Mouse (Mus musculus): ENCODE results near the gene Trat1. TPM values are rescaled to one million over a fixed set of nuclear protein-coding genes. Genes with fewer than 3 reads are reported as not detected.

The Trat1 gene
- not detected for total RNA-seq (2021)
- long read RNA-seq, experiment 1: 0 reads
- long read RNA-seq, experiment 2: 0 reads

GRCm38 (mm10) chr16:48771971-48772445 is at the start of gene Trat1:
Gene Trat1 (minus strand): TSS chr16:48772021.
- DNase-seq (ENCODE audit: low spot score): no peak

- DNase-seq (ENCODE audit: low spot score): no peak
Measured at GRCm38 (mm10) chr16:48818524-48818923, 46.7 kb upstream of the Trat1 start.

- DNase-seq (ENCODE audit: low spot score): no peak
Measured at GRCm38 (mm10) chr16:48816695-48817094, 44.9 kb upstream of the Trat1 start, which contains the start of gene Retnlb. Gene Retnlb (plus strand): TSS chr16:48816856.

GRCm38 (mm10) chr16:48811881-48812436 is 40.1 kb upstream of the Trat1 start:
- no peak for DNase-seq (ENCODE audit: low spot score)

DNA sequence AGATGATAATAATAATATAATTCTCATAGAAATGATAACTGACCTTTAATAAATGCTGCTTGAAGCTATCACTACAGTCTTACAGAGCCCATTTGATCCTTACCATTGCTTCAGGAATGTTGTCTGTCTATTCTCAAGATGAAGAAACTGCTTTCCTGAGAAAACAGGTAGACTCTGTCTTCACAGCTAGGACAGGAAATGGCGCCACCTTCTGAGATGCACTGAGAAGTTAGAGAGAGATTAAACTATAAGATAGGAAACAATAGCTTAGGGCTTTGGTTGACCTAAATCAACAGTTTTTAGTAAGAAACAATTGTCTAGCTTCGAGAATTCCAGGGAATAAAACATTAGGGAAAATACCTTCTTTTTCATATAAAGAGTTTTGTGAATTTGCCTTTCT is 37.6 kb upstream of the Trat1 start:
- DNase-seq (ENCODE audit: low spot score): no peak

DNA sequence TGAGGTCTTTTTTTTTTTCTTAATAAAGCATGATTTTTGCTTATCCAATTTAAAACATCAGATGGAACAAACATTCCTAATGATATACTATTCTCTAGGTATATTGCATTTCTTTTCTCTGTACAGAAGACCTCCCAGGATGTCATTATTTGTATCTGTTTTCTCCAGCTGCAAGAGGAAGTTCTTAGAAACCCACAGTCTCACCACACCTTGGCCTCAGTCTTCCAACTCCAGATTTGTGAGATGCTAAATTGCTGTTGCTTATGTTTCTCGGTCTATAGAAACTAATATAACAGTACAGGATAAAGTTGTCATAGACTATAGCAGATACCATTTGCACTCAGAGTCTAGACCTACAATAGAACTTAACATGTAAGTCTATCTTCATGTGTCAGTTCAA is 34.7 kb upstream of the Trat1 start:
- no peak for DNase-seq (ENCODE audit: low spot score)

- DNase-seq (ENCODE audit: low spot score): no peak
Measured at GRCm38 (mm10) chr16:48805412-48805811, 33.6 kb upstream of the Trat1 start.

GRCm38 (mm10) chr16:48800906-48801305 is 29.1 kb upstream of the Trat1 start:
- DNase-seq (ENCODE audit: low spot score): no peak

DNA sequence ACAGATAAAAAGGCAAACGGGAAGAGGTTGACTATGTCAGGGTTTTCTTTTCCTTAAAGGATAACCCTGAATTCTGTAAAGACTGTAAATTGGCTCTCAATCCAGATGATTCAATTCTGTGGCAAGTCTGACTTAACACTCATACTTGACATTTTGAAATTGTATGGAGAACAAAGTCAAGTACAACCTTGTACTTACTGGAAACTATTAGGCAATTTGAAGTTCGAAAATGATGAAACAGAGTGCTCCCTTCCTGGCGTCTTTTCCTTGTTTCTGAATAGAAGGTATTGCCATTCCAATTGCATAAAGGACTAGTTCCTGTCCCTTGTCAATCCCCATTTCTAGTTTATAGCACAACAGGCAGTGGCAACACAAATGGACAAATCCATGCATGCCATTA is 27.6 kb upstream of the Trat1 start:
- DNase-seq (ENCODE audit: low spot score): no peak

- DNase-seq (ENCODE audit: low spot score): no peak
Measured at GRCm38 (mm10) chr16:48798285-48798684, 26.5 kb upstream of the Trat1 start.

DNA sequence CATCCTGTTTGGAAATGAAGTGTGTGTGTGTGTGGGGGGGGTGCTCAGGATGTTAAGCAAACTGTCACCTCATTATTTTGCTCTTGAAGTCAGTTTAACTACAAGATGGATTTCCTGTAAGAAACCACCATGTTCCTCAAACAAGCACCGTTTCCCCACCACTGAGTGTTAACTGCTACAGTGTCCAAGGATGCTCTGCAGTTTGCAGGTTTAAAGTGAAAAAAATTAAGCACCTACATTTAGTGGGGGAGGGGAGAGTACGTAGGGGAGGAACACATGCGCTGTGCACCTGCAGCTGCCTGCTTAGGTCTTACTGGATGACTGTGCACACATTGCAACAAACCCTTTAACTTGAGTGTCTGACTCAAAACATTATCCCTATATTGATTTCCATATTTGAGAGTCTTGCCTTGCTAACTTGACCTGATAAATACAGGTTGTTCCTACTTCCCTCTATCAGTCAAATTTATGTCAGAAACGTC is 16.9 kb upstream of the Trat1 start:
- DNase-seq (ENCODE audit: low spot score): no peak

DNA sequence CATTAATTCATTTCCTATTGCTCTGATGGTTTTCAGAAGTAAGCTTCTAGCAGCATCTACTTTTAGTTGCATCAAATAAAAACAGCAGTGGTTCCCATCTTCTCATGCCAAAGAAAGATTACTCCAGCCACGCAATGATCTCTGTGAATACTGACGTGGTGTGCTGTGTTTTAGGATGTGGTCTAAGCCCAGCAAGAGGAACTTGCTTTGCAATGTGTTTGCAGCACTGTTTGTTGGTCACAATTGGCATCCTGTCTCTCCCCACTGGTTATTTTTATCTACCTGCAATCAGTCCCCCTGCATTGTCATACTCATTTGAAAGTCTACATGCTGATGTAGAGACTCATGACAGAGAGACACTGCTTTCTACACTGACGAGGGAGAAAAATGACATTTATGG is 14.4 kb upstream of the Trat1 start:
- no peak for DNase-seq (ENCODE audit: low spot score)

GRCm38 (mm10) chr16:48777254-48777653 is 5.4 kb upstream of the Trat1 start:
- no peak for DNase-seq (ENCODE audit: low spot score)

GRCm38 (mm10) chr16:48769183-48769582 is 2.6 kb downstream of the Trat1 start:
- DNase-seq (ENCODE audit: low spot score): no peak

DNA sequence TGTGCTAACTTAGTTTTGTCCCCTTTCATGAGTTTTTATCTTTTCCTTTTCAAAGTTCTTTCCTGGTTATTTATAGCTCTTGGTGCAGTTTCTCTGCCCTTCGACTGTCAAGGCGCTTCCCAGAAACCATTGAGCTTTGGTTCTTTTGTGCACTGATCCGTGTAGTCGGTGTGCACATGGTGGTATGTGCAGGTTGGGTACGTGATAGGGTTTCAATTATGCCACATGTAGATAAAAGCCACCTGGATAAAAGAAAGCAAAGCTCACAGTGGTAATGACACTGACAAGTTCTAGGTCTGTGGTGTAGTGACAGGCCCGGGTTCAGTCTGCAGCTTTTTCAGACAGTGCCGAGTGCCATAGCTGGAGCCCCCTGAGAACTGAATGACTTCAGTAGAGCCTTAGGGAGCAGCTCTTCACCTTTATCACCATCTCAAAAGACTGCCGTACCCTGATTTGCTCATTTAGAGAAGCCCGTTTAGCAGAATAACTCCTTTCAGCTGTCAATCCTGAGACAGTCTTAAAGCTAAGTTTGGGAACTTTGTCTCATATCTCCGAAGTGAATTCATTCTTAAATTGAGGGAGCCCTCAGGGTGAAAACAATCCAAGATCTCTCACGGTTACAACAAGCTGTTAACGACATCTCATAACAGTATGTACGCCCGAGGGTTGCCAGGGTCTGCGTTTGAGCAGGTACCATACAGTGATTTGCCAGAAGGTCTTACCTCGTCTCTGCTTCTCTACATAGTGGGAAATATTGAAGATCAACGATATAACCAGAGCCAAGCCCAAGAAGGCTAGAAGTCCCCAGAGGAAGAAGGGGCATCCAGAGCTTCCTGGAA is 11.0 kb downstream of the Trat1 start:
- no peak for DNase-seq (ENCODE audit: low spot score)

- no peak for DNase-seq (ENCODE audit: low spot score)
Measured at GRCm38 (mm10) chr16:48750145-48750827, 21.5 kb downstream of the Trat1 start.

- no peak for DNase-seq (ENCODE audit: low spot score)
Measured at GRCm38 (mm10) chr16:48745418-48745817, 26.4 kb downstream of the Trat1 start.

- no peak for DNase-seq (ENCODE audit: low spot score)
Measured at GRCm38 (mm10) chr16:48745011-48745410, 26.8 kb downstream of the Trat1 start.

GRCm38 (mm10) chr16:48741549-48741948 is 30.3 kb downstream of the Trat1 start:
- no peak for DNase-seq (ENCODE audit: low spot score)

DNA sequence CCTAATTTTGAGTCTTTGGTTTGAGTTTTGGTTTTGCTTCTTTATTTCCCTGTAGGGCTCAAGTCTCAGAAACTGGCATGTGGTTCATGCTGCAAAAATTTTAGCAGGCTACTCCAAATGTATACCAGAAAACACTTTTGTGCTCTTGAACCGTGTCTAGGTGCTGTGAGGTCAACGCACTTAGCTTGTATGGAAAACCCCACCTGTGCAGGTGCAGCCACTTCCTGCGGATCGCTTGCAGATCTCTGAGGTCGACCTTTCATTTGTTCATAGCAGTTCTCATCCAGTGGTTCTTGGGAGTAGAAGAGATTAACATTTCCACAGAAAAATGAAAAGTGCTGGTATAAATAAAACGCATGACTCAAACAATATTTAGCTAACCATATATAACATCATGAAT is 31.8 kb downstream of the Trat1 start:
- DNase-seq (ENCODE audit: low spot score): no peak

DNA sequence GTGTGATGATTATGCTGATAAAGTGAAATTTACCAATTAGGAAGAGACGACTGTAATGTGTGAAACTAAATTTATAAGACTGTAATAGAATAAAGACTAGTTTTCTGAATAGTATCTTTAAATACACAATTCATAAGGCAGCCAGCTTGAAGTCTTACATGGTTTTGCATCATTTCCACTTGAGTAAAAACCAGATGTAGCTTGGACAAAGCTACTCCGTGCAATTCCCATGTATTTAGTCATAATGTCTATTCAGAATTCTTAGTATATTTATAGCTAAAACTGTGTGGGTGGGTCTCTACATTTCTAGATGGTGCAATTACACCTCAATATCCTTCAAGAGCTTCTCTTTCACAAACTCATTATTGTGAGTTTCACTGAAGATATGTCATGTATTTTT is 33.4 kb downstream of the Trat1 start:
- DNase-seq (ENCODE audit: low spot score): no peak

- no peak for DNase-seq (ENCODE audit: low spot score)
Measured at GRCm38 (mm10) chr16:48736890-48737289, 34.9 kb downstream of the Trat1 start.
